Mouse (Mus musculus) ES-Bruce4 (cell line): ENCODE measurements around the gene Igbp1.

Source experiments
- CTCF ChIP-seq: IDR thresholded peaks from one replicate; pipeline ENCODE4 v1.8.1; 2011; ENCODE audit warnings: low read depth, low read length
- EP300 ChIP-seq: IDR thresholded peaks from 2 replicates; pipeline ENCODE4 v1.6.1; 2011; ENCODE audit warnings: low read depth, low read length; ENCODE audit not compliant: insufficient read depth
- POLR2A ChIP-seq: IDR thresholded peaks from one replicate; pipeline ENCODE4 v1.8.1; 2011; ENCODE audit warnings: low read length; ENCODE audit not compliant: insufficient read depth

GRCm38 (mm10) chrX:100480317-100480716, 13.8 kb upstream of the Igbp1 start:
- TF ChIP-seq CTCF, result peak; percentile 56
- TF ChIP-seq POLR2A, result no peak
- TF ChIP-seq EP300, result no peak
